Mouse (Mus musculus) ES-Bruce4 (cell line): ENCODE results near the gene Lag3. TPM values are rescaled to one million over a fixed set of nuclear protein-coding genes. Genes with fewer than 3 reads are reported as not detected.

Experiments used
- H3K27ac ChIP-seq: 2 replicates; pipeline ENCODE4 v1.5.1; 2012; ENCODE audit warnings: low read length, inconsistent platforms; ENCODE audit not compliant: insufficient read depth
- H3K27me3 ChIP-seq: 2 replicates; pipeline ENCODE4 v1.6.1; 2012; ENCODE audit warnings: mild to moderate bottlenecking, low read length, inconsistent platforms; ENCODE audit not compliant: control insufficient read depth, poor library complexity, insufficient read depth, severe bottlenecking
- H3K36me3 ChIP-seq: 2 replicates; pipeline ENCODE4 v1.6.1; 2012; ENCODE audit warnings: inconsistent platforms, mild to moderate bottlenecking, low read length, moderate library complexity; ENCODE audit not compliant: control insufficient read depth, poor library complexity, insufficient read depth, severe bottlenecking
- H3K4me1 ChIP-seq: one replicate; pipeline ENCODE4 v1.8.1; 2011; ENCODE audit warnings: low read length; ENCODE audit not compliant: control insufficient read depth, insufficient read depth
- H3K4me3 ChIP-seq: 2 replicates; pipeline ENCODE4 v1.5.1; 2011; ENCODE audit warnings: low read depth, mild to moderate bottlenecking, low read length
- H3K9ac ChIP-seq: 2 replicates; pipeline ENCODE4 v1.6.1; 2012; ENCODE audit warnings: low read depth, mild to moderate bottlenecking, inconsistent platforms; ENCODE audit not compliant: poor library complexity, severe bottlenecking
- H3K9me3 ChIP-seq: replicated peaks from 2 replicates; pipeline ENCODE4 v1.6.1; 2012; ENCODE audit warnings: mild to moderate bottlenecking, low read length, inconsistent platforms; ENCODE audit not compliant: control insufficient read depth, poor library complexity, insufficient read depth, severe bottlenecking
- CTCF ChIP-seq: IDR thresholded peaks from one replicate; pipeline ENCODE4 v1.8.1; 2011; ENCODE audit warnings: low read depth, low read length
- EP300 ChIP-seq: IDR thresholded peaks from 2 replicates; pipeline ENCODE4 v1.6.1; 2011; ENCODE audit warnings: low read depth, low read length; ENCODE audit not compliant: insufficient read depth
- POLR2A ChIP-seq: IDR thresholded peaks from one replicate; pipeline ENCODE4 v1.8.1; 2011; ENCODE audit warnings: low read length; ENCODE audit not compliant: insufficient read depth
- polyA plus RNA-seq: library from polyadenylated mRNA; stranded (reverse); fragments of >200 nt; gene quantifications from 2 replicates; pipeline ENCODE4 v1.2.4, GENCODE M21; 2011; ENCODE audit warnings: low read depth; ENCODE audit not compliant: missing spikeins, insufficient read depth, insufficient read length

Gene Lag3
- 4.0 and 5.9 TPM in 2 replicates for polyA plus RNA-seq

DNA sequence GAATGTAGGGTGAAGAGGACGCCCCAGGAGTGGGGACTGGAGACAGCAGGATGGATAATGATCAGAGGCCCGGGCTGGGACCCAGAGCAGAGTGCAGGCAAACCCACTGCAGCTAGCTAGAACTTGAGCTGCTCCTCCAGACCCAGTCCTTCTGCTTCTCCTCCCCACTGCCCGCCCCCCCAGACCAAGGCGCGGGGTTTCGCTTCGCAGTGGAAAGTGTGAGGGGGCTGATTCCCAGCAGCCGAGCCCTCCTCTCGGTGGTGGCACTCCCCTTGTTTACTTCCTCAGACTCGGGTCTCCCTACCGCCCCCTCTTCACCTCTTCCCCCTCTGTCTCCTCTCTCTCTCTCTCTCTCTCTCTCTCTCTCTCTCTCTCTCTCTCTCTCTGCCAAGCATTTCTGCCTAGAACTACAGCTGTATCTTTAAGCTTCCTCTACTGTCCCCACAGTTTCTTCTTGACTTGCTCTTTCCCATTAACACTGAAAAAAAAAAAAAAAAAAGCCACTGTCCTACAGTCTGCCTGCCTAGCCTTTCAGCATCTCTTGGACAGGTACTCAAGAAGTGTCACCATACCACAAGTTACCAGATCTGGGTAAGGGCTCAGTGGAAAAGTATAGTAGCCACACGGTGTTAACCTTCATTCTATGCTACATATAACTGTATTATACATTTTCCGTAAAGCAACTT, at the start of gene Lag3:
TSS of gene Lag3 (minus strand) at position 173 of the 686 bp plus-strand sequence.
- no peak within 1 kb of the TSS for H3K27ac ChIP-seq
- H3K36me3 ChIP-seq, result 0 out of 2 replicates have a peak, but pooled peaks cover 6% of the 10 kb centered on the region
- TF ChIP-seq POLR2A, result no peak
- peaks cover 5% of the 10 kb centered on the region for H3K4me1 ChIP-seq
- no peak within 1 kb of the TSS for H3K4me3 ChIP-seq
- no peaks in the 10 kb centered on the region for H3K27me3 ChIP-seq
- H3K9ac ChIP-seq, result peak within 1 kb of the TSS; percentile 10; the same call in 1 of the 2 replicates
- no peaks in the 10 kb centered on the region for H3K9me3 ChIP-seq

DNA sequence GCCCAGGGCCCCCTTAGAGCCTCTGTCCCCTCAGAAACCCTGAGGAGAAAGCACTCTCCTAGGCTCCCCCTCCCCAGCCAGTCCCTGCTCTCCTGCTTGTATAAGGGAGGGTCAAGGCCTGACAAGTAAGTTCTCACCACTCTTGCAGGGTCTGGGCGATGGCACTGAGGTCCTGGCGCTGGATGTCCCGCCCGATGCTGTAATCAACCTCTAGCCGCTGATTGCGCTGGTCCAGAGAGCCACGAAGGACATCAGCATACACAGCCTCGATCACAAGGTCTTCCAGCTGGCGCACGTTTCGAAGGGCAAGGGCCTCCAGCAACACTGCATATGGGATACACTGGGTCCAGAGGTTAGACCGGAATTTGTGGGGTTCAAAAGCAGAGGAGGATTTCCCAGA, 49.5 kb upstream of the Lag3 start:
- Histone ChIP-seq H3K4me1 (no peaks in the 10 kb centered on the region), H3K9me3 (no peaks in the 10 kb centered on the region), H3K9ac (no peak overlapping the region; the same call in 1 of the 2 replicates), H3K27me3 (no peaks in the 10 kb centered on the region), H3K4me3 (no peak overlapping the region), H3K36me3 (peaks cover 41% of the 10 kb centered on the region), H3K27ac (0 out of 2 replicates have a peak overlapping the region, but pooled peaks have one; percentile 10)
- no peak for TF ChIP-seq CTCF
- no peak for TF ChIP-seq EP300
- TF ChIP-seq POLR2A, result no peak

DNA sequence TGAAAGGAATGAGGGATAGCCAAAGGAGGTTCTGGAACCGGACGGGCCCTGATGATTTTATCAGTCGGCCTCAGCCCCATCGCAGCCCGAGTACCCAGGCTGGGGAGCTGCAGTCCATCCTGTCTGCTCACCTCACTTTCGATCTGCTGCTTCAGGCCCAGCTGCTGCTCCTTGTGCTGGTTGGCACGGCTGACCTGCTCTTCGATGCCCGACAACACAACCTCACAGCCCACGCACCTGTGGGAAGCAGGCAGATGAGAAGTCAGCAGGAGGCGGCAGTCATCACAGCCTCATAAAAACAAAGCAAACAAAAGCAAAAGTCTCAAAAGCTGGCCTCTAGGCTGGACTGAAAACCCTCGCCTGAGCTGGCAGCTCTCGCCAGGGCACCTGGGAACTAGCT, 48.5 kb upstream of the Lag3 start:
- H3K36me3 ChIP-seq, result peaks cover 41% of the 10 kb centered on the region
- TF ChIP-seq CTCF, result no peak
- TF ChIP-seq EP300, result no peak
- no peak for TF ChIP-seq POLR2A
- H3K27ac ChIP-seq, result no peak overlapping the region
- H3K9ac ChIP-seq, result no peak overlapping the region
- H3K4me3 ChIP-seq, result no peak overlapping the region
- no peaks in the 10 kb centered on the region for H3K4me1 ChIP-seq
- H3K27me3 ChIP-seq, result no peaks in the 10 kb centered on the region
- no peaks in the 10 kb centered on the region for H3K9me3 ChIP-seq

DNA sequence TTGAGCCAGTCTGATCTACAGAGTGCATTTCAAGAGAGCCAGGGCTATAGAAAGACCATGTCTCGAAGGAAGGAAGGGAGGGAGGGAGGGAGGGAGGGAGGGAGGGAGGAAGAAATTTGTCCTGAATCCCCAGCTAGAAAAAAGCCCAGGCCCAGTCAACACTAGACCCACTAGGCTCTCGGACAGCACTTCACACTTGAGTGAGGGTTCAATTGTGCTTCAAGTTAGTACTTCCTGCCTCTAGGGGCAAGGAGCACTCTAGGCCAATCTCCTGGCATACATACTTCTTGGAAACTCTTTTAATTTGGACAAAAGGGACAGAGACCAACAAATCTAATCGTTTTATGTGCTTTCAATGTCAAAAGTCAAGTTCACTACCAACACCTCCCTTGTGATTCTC, 46.6 kb upstream of the Lag3 start:
- TF ChIP-seq EP300 (no peak), CTCF (no peak), POLR2A (no peak)

DNA sequence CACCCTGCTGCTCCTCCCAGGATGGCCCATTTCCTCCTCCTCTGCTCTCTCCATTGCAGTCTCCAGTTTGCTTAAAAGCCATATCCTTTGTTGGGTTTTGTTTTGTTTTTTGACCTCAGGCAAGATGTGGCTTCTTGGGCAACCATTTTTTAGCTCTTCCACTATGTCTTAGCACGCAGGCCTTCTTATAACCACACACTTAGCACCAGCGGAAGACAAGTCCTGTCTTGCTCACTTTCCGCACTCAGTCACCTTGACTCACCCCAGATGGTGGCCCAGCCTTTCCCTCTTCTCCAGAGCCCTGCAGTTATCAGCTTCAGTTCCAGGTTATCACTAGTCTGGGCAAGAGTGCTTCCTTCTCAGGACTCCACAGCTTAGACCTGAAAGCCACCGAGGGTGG, 43.7 kb upstream of the Lag3 start:
- H3K36me3 ChIP-seq, result peaks cover 25% of the 10 kb centered on the region
- no peaks in the 10 kb centered on the region for H3K4me1 ChIP-seq
- H3K9ac ChIP-seq, result no peak overlapping the region

More for the DNA sequence above, 46.6 kb upstream of the Lag3 start:
- H3K27ac ChIP-seq, result no peak overlapping the region
- no peaks in the 10 kb centered on the region for H3K4me1 ChIP-seq
- H3K9me3 ChIP-seq, result peaks cover 11% of the 10 kb centered on the region
- peaks cover 41% of the 10 kb centered on the region for H3K36me3 ChIP-seq
- no peaks in the 10 kb centered on the region for H3K27me3 ChIP-seq
- H3K4me3 ChIP-seq, result no peak overlapping the region
- H3K9ac ChIP-seq, result no peak overlapping the region

DNA sequence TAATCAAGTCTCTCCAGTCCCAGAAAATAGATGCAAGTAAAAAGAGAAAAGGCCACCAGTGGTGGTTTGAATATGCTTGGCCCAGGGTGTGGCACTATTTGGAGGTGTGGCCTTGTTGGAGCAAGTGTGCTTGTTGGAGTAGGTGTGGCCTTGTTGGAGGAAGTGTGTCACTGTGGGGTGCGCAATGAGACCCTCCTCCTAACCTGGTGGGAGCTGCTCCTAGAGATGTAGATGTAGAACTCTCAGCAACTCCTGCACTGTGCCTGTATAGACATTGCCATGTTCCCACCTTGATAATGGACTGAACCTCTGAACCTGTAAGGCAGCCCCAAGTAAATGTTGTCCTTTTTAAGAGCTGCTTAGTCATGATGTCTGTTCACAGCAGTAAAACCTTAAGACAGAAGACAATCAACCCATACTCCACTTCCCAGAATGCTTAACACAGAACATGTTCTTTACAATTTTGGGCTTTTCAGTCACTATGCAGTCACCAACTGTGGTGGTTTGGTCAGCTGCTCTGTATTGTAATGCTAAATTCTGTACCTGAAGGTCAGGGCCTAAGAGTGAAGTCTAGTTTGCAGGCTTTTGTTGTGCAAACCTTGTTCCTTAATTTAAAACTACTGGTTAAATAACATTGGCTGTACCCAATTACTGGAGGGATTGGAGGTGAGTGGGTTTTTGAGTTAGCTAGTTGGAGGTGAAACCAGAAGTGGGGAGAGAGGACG, 42.6 kb upstream of the Lag3 start:
- H3K9me3 ChIP-seq, result peaks cover 39% of the 10 kb centered on the region
- H3K27ac ChIP-seq, result peak overlapping the region; percentile 99

More for the DNA sequence above, 43.7 kb upstream of the Lag3 start:
- H3K27ac ChIP-seq, result peak overlapping the region; percentile 99
- no peak for TF ChIP-seq CTCF
- peaks cover 38% of the 10 kb centered on the region for H3K9me3 ChIP-seq
- no peaks in the 10 kb centered on the region for H3K27me3 ChIP-seq
- no peak overlapping the region for H3K4me3 ChIP-seq

More for the DNA sequence above, 42.6 kb upstream of the Lag3 start:
- no peak for TF ChIP-seq POLR2A
- TF ChIP-seq CTCF, result no peak
- TF ChIP-seq EP300, result 0 out of 2 replicates have a peak, but pooled peaks have one; percentile 29
- Histone ChIP-seq H3K36me3 (peaks cover 17% of the 10 kb centered on the region), H3K9ac (no peak overlapping the region), H3K4me1 (no peaks in the 10 kb centered on the region), H3K4me3 (no peak overlapping the region), H3K27me3 (no peaks in the 10 kb centered on the region)
